Mouse (Mus musculus) CH12.LX (cell line): Measurements from ENCODE around the gene Gp9. TPM values are rescaled to one million over a fixed set of nuclear protein-coding genes. Genes with fewer than 3 reads are reported as not detected.

ENCODE experiments used
- DNase-seq: peaks from one replicate; pipeline ENCODE4 v3.0.0-alpha.2; 2013; ENCODE audit errors: extremely low read depth
- H3K27ac ChIP-seq: 2 replicates; pipeline ENCODE4 v1.5.1; 2012; ENCODE audit warnings: low read depth, mild to moderate bottlenecking, control low read depth, moderate library complexity; ENCODE audit not compliant: insufficient read depth
- H3K27me3 ChIP-seq: replicated peaks from 2 replicates; pipeline ENCODE3; 2012; ENCODE audit warnings: inconsistent platforms
- H3K36me3 ChIP-seq, 2 experiments: replicated peaks in 1 of 2; 2 replicates each; pipeline versions ENCODE3 to v1.6.1; 2012; ENCODE audit warnings: inconsistent platforms in 1 of 2, low read length in 1 of 2, mild to moderate bottlenecking in 1 of 2, mixed read lengths in 1 of 2, moderate library complexity in 1 of 2; ENCODE audit not compliant: control insufficient read depth in 1 of 2, insufficient read depth in 1 of 2
- H3K4me1 ChIP-seq, 2 experiments: 2 replicates each; pipeline ENCODE4 v1.6.1; 2012; ENCODE audit warnings: inconsistent platforms in 1 of 2, moderate library complexity in 1 of 2; ENCODE audit not compliant: insufficient read depth in 2 of 2, control insufficient read depth in 1 of 2
- H3K4me2 ChIP-seq: 2 replicates; pipeline ENCODE4 v1.6.1; 2012; ENCODE audit warnings: low read depth, mild to moderate bottlenecking, control low read depth; ENCODE audit not compliant: poor library complexity, insufficient read depth, severe bottlenecking
- H3K4me3 ChIP-seq, 3 experiments: fragments of 150-350 bp in 1 of 3; sonication (generic) in 1 of 3; replicated peaks in 1 of 3; 2 replicates each; pipeline versions ENCODE3 to v1.5.1; 2011 to 2012; ENCODE audit warnings: low read depth in 2 of 3, low read length in 2 of 3, mild to moderate bottlenecking in 2 of 3, moderate library complexity in 2 of 3, control low read depth in 1 of 3, improper control_type of control experiment in 1 of 3, inconsistent platforms in 1 of 3, mixed read lengths in 1 of 3; ENCODE audit not compliant: poor library complexity in 1 of 3
- H3K79me2 ChIP-seq: replicated peaks from 2 replicates; pipeline ENCODE4 v1.6.1; 2012; ENCODE audit warnings: mild to moderate bottlenecking, moderate library complexity; ENCODE audit not compliant: control insufficient read depth, poor library complexity, insufficient read depth, severe bottlenecking; ENCODE audit errors: extremely low read depth
- H3K9ac ChIP-seq: 2 replicates; pipeline ENCODE4 v1.6.1; 2012; ENCODE audit warnings: low read depth, mild to moderate bottlenecking, control low read depth, moderate library complexity; ENCODE audit not compliant: insufficient read depth
- H3K9me3 ChIP-seq: replicated peaks from 2 replicates; pipeline ENCODE3; 2012; ENCODE audit warnings: low read length, inconsistent platforms, mixed read lengths
- BHLHE40 ChIP-seq: IDR thresholded peaks from 2 replicates; pipeline ENCODE4 v1.6.1; 2011; ENCODE audit warnings: mild to moderate bottlenecking, low read depth, low read length, improper control_type of control experiment
- E2F4 ChIP-seq: IDR thresholded peaks from 2 replicates; pipeline ENCODE4 v1.6.1; 2011; ENCODE audit warnings: low read depth, low read length, improper control_type of control experiment; ENCODE audit not compliant: insufficient replicate concordance
- GABPA ChIP-seq: IDR thresholded peaks from 2 replicates; pipeline ENCODE4 v1.6.1; 2012; ENCODE audit warnings: low read depth, low read length, improper control_type of control experiment, inconsistent platforms; ENCODE audit not compliant: insufficient replicate concordance
- HCFC1 ChIP-seq: IDR thresholded peaks from 2 replicates; pipeline ENCODE4 v1.6.1; 2012; ENCODE audit warnings: low read depth, mild to moderate bottlenecking, inconsistent platforms, low read length, improper control_type of control experiment
- IRF4 ChIP-seq: IDR thresholded peaks from 2 replicates; pipeline ENCODE4 v1.6.1; 2014; ENCODE audit warnings: low read depth, mild to moderate bottlenecking, inconsistent platforms, low read length, improper control_type of control experiment
- KAT2A ChIP-seq: IDR thresholded peaks from 2 replicates; pipeline ENCODE4 v1.6.1; 2012; ENCODE audit warnings: low read length, improper control_type of control experiment, inconsistent platforms; ENCODE audit not compliant: insufficient replicate concordance
- MAFK ChIP-seq: IDR thresholded peaks from 2 replicates; pipeline ENCODE4 v1.6.1; 2011; ENCODE audit warnings: low read length, improper control_type of control experiment; ENCODE audit not compliant: insufficient replicate concordance
- MAZ ChIP-seq: IDR thresholded peaks from 2 replicates; pipeline ENCODE4 v1.6.1; 2012; ENCODE audit warnings: low read depth, mild to moderate bottlenecking, inconsistent platforms, low read length, improper control_type of control experiment, moderate library complexity
- MXI1 ChIP-seq: IDR thresholded peaks from 2 replicates; pipeline ENCODE4 v1.6.1; 2011; ENCODE audit warnings: mild to moderate bottlenecking, low read depth, low read length, improper control_type of control experiment
- NELFE ChIP-seq: IDR thresholded peaks from 2 replicates; pipeline ENCODE4 v1.6.1; 2011; ENCODE audit warnings: low read depth, low read length, improper control_type of control experiment
- PAX5 ChIP-seq: IDR thresholded peaks from 2 replicates; pipeline ENCODE4 v1.6.1; 2012; ENCODE audit warnings: low read length, inconsistent platforms, mixed read lengths
- POLR2A ChIP-seq: IDR thresholded peaks from 2 replicates; pipeline ENCODE4 v1.6.1; 2011; ENCODE audit warnings: low read depth, mild to moderate bottlenecking, improper control_type of control experiment, low read length
- POLR2AphosphoS2 ChIP-seq: IDR thresholded peaks from 2 replicates; pipeline ENCODE4 v1.6.1; 2011; ENCODE audit warnings: low read depth, low read length, improper control_type of control experiment
- SIN3A ChIP-seq: IDR thresholded peaks from 2 replicates; pipeline ENCODE4 v1.6.1; 2012; ENCODE audit warnings: low read length, improper control_type of control experiment, inconsistent platforms
- TCF12 ChIP-seq: IDR thresholded peaks from 2 replicates; pipeline ENCODE4 v1.6.1; 2014; ENCODE audit warnings: low read depth, mild to moderate bottlenecking, inconsistent platforms, low read length, improper control_type of control experiment
- USF2 ChIP-seq: conservative IDR thresholded peaks from 2 replicates; pipeline ENCODE4 v1.6.1; 2011; ENCODE audit warnings: low read depth, low read length, improper control_type of control experiment
- ZKSCAN1 ChIP-seq: IDR thresholded peaks from 2 replicates; pipeline ENCODE4 v1.6.1; 2012; ENCODE audit warnings: low read depth, inconsistent platforms, low read length, improper control_type of control experiment, borderline replicate concordance
- dilution Hi-C: fragments of 300-500 bp; cut with MboI; formaldehyde crosslinking; loops from 2 replicates; pipeline ENCODE4 v1.14.3; 2020; ENCODE audit warnings: low sequenced_read_pairs; ENCODE audit not compliant: extremely low pct_unique_long_range_greater_than_20kb, extremely low pct_ligation_motif_present
- in situ Hi-C: fragments of 300-500 bp; cut with MboI; formaldehyde crosslinking; loops from 3 replicates; pipeline ENCODE4 v1.14.3; 2019; ENCODE audit warnings: low sequenced_read_pairs, low pct_ligation_motif_present, low pct_unique_long_range_greater_than_20kb, mixed read lengths
- polyA plus RNA-seq: library from polyadenylated mRNA; unstranded; fragments of >175 nt; gene quantifications from 2 replicates; pipeline ENCODE4 v1.2.1, GENCODE M21; 2012; ENCODE audit warnings: low read depth; ENCODE audit not compliant: insufficient read length
- total RNA-seq, 2 experiments: library from RNA; depleted of rRNA; stranded (reverse); fragments of 300-350 nt in 1 of 2; fragments of >200 nt in 1 of 2; gene quantifications; 2 replicates each; pipeline ENCODE4 v1.2.3; 2012 to 2014

Gene Gp9
- total and polyA plus RNA-seq, 3 experiments: not detected

DNA sequence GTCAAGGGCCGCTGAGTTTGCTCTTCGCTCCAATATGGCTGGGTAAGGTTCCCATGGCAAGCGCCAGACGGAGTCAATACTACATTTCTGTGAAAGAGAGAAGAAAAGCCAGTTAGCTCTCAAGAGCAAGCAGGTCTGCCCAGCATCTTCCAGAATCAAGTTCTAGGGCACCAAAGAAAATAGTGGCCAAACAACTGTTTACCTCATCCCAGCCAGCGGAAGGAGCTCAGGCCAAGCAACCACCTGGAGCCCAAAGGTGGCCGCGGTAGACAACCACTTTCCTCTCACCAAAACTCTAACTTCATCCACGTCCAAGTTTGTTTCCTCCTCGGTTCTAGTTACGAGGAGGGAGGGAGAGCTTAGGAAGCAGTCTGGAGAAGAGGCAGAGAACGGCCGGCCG lies 47.7 kb upstream of the Gp9 start:
- in situ Hi-C loops: no loop called here
- H3K27me3 ChIP-seq: no peaks in the 10 kb centered on the region
- no peak overlapping the region for H3K4me2 ChIP-seq

GRCm38 (mm10) chr6:87730591-87731462 lies 47.0 kb upstream of the Gp9 start, which contains the start of gene Efcc1:
TSS of gene Efcc1 (plus strand) at chr6:87730869.
- in situ Hi-C loops (no loop called here), dilution Hi-C loops (no loop called here)
- H3K9ac ChIP-seq: no peak within 1 kb of the TSS
- no peak within 1 kb of the TSS for H3K4me3 ChIP-seq
- H3K9me3 ChIP-seq: peaks cover 11% of the 10 kb centered on the region
- H3K27me3 ChIP-seq: no peaks in the 10 kb centered on the region
- no peak within 1 kb of the TSS for H3K27ac ChIP-seq
- no peak within 1 kb of the TSS for H3K4me2 ChIP-seq
- H3K4me1 ChIP-seq: peaks cover 0 to 20% of the 10 kb centered on the region in 2 experiments; a peak in 2 of 4 replicates
- no peak for DNase-seq
- H3K79me2 ChIP-seq: no peaks in the 10 kb centered on the region
- H3K36me3 ChIP-seq: no peaks in the 10 kb centered on the region
- no peak for TF ChIP-seq GABPA
- no peak for TF ChIP-seq PAX5
- TF ChIP-seq USF2: no peak
- TF ChIP-seq HCFC1: no peak
- TF ChIP-seq TCF12: no peak
- no peak for TF ChIP-seq E2F4

More for the DNA sequence above, 47.7 kb upstream of the Gp9 start:
- Histone ChIP-seq H3K27ac (no peak overlapping the region), H3K36me3 (no peaks in the 10 kb centered on the region), H3K4me3 (no peak overlapping the region), H3K4me1 (peaks cover 2 to 27% of the 10 kb centered on the region in 2 experiments; a peak in 3 of 4 replicates), H3K9ac (no peak overlapping the region), H3K79me2 (no peaks in the 10 kb centered on the region), H3K9me3 (peaks cover 11% of the 10 kb centered on the region)
- no peak for DNase-seq
- TF ChIP-seq E2F4 (no peak), NELFE (no peak), MAFK (no peak), BHLHE40 (no peak), POLR2AphosphoS2 (no peak), IRF4 (no peak), KAT2A (no peak), SIN3A (no peak), HCFC1 (no peak), MXI1 (no peak), ZKSCAN1 (no peak), MAZ (no peak), POLR2A (no peak)
- dilution Hi-C loops: no loop called here
